ENCODE assay signal across 19 mouse cellular contexts in genomic region chr4:110095760-110096593, GRCm38 (mm10).
DNase-seq lines count a peak whose midpoint lies in the region; ATAC-seq lines count a peak whose summit lies in the region.
"Had no signal": no experiment of that assay in that cellular context is flagged by ENCODE, and none has a peak within 500 bp of the region (broad histone marks: within the 10 kb centered on the region; RNA-seq: fewer than 3 reads in every experiment).

No protein-coding gene starts in this region.

- no peak overlapping the region for H3K9ac ChIP-seq in neural tube, embryonic 13.5 days
- no peak overlapping the region for H3K9ac ChIP-seq in hindbrain, embryonic 14.5 days
- H3K9ac ChIP-seq: liver, embryonic 13.5 days had no signal

- WGBS in neural tube, embryonic 13.5 days, result 60% methylated on average over 11 of the region's 11 CpGs
- WGBS in hindbrain, embryonic 14.5 days, result 66% methylated on average over 11 of the region's 11 CpGs

- ATAC-seq in neural tube, embryonic 13.5 days (ENCODE audit: low read depth), result peak; percentile 71
- ATAC-seq in hindbrain, embryonic 14.5 days (ENCODE audit: low FRiP score), result peak; percentile 53; the same call in 1 of the 2 replicates
- ATAC-seq: forebrain, embryonic 16.5 days; inflammation-experienced regulatory T-cells, adult 6 months had no signal

- DNase-seq in heart, adult 11 months, result peak; percentile 54
- no peak for DNase-seq in heart, adult 9 months (ENCODE audit: low spot score in 2 of 2)
- no peak for DNase-seq in neural tube, embryonic 10.5 days (ENCODE audit: extremely low spot score, low spot score)
- DNase-seq in hindbrain, embryonic 14.5 days (ENCODE audit: low spot score), result no peak
- DNase-seq in spleen, adult 18-20 months, result no peak
- no peak for DNase-seq in urinary bladder, adult 2 months (ENCODE audit: low spot score)
- DNase-seq: adrenal gland, postnatal 36 days; cerebellum, adult 18-20 months; gastrocnemius, postnatal 25 days; heart, adult 2 months; kidney, postnatal 25 days; liver, embryonic 13.5 days; lung, adult 2 months; lung, postnatal 14 days had no signal

- H3K4me2 ChIP-seq in neural tube, embryonic 13.5 days, result no peak overlapping the region
- no peak overlapping the region for H3K4me2 ChIP-seq in hindbrain, embryonic 14.5 days (replicated peaks)
- H3K4me2 ChIP-seq: liver, embryonic 13.5 days; midbrain, embryonic 11.5 days had no signal

- H3K36me3 ChIP-seq in neural tube, embryonic 13.5 days, result no peaks in the 10 kb centered on the region
- no peaks in the 10 kb centered on the region for H3K36me3 ChIP-seq in hindbrain, embryonic 14.5 days (replicated peaks; ENCODE audit: control insufficient read depth, insufficient read depth)
- H3K36me3 ChIP-seq: forebrain, embryonic 10.5 days; liver, embryonic 13.5 days had no signal

- H3K9me3 ChIP-seq in neural tube, embryonic 13.5 days, result no peaks in the 10 kb centered on the region
- no peaks in the 10 kb centered on the region for H3K9me3 ChIP-seq in hindbrain, embryonic 14.5 days (ENCODE audit: control insufficient read depth, low read length)
- H3K9me3 ChIP-seq: forebrain, embryonic 10.5 days; liver, embryonic 13.5 days had no signal

- no peak overlapping the region for H3K4me3 ChIP-seq in neural tube, embryonic 13.5 days
- H3K4me3 ChIP-seq in hindbrain, embryonic 14.5 days (replicated peaks; ENCODE audit: low read length), result no peak overlapping the region
- H3K4me3 ChIP-seq: forebrain, embryonic 10.5 days; heart, adult 2 months; liver, embryonic 13.5 days had no signal

- H3K4me1 ChIP-seq in neural tube, embryonic 13.5 days (replicated peaks), result no peaks in the 10 kb centered on the region
- H3K4me1 ChIP-seq in hindbrain, embryonic 14.5 days (replicated peaks; ENCODE audit: control insufficient read depth, insufficient read depth, low read length), result no peaks in the 10 kb centered on the region
- H3K4me1 ChIP-seq: liver, embryonic 13.5 days had no signal

- H3K27me3 ChIP-seq in neural tube, embryonic 13.5 days, result no peaks in the 10 kb centered on the region
- H3K27me3 ChIP-seq in hindbrain, embryonic 14.5 days (ENCODE audit: control insufficient read depth, insufficient read depth, low read length), result no peaks in the 10 kb centered on the region
- H3K27me3 ChIP-seq: liver, embryonic 13.5 days had no signal

- peak overlapping the region; percentile 73 for H3K27ac ChIP-seq in neural tube, embryonic 13.5 days (replicated peaks)
- no peak overlapping the region for H3K27ac ChIP-seq in hindbrain, embryonic 14.5 days
- H3K27ac ChIP-seq: forebrain, embryonic 10.5 days; heart, adult 2 months; liver, embryonic 13.5 days had no signal
